Mouse (Mus musculus) limb, embryonic 12.5 days (tissue): ENCODE results near the gene Stim1. TPM values are rescaled to one million over a fixed set of nuclear protein-coding genes. Genes with fewer than 3 reads are reported as not detected.
"Not testable (repeated sequence)": the region's sequence is repeated elsewhere in the genome, so short reads cannot be mapped to it uniquely, and the experiment has no call there.

Experiments
- ATAC-seq: fragments of 200-750 bp; cut with Nextera tagmentation; 2 replicates; pipeline ENCODE4 v1.8.0; 2017; ENCODE audit warnings: low read depth, moderate TSS enrichment; ENCODE audit not compliant: insufficient number of reproducible peaks, insufficient read depth, low FRiP score, low TSS enrichment
- H3K27ac ChIP-seq: fragments of 300-500 bp; sonication (generic); 2 replicates; pipeline ENCODE4 v1.5.1; 2016; ENCODE audit warnings: mild to moderate bottlenecking, moderate library complexity
- H3K27me3 ChIP-seq: fragments of 300-500 bp; sonication (generic); 2 replicates; pipeline ENCODE4 v1.6.1; 2016; ENCODE audit warnings: mild to moderate bottlenecking, moderate library complexity
- H3K36me3 ChIP-seq: fragments of 300-500 bp; sonication (generic); 2 replicates; pipeline ENCODE4 v1.6.1; 2016; ENCODE audit warnings: mild to moderate bottlenecking, moderate library complexity
- H3K4me1 ChIP-seq: fragments of 300-500 bp; sonication (generic); replicated peaks from 2 replicates; pipeline ENCODE4 v1.6.1; 2016
- H3K4me2 ChIP-seq: fragments of 300-500 bp; sonication (generic); 2 replicates; pipeline ENCODE4 v1.6.1; 2016; ENCODE audit warnings: mild to moderate bottlenecking, moderate library complexity
- H3K4me3 ChIP-seq: fragments of 300-500 bp; sonication (generic); replicated peaks from 2 replicates; pipeline ENCODE4 v1.5.1; 2016; ENCODE audit warnings: mild to moderate bottlenecking
- H3K9ac ChIP-seq: fragments of 300-500 bp; sonication (generic); replicated peaks from 2 replicates; pipeline ENCODE4 v1.6.1; 2016; ENCODE audit warnings: mild to moderate bottlenecking, moderate library complexity
- H3K9me3 ChIP-seq: fragments of 300-500 bp; sonication (generic); 2 replicates; pipeline ENCODE4 v1.6.1; 2016; ENCODE audit warnings: mild to moderate bottlenecking, moderate library complexity
- WGBS: fragments of 180-500 bp; shearing (Covaris S2); methylation state at CpG from one replicate; pipeline ENCODE4 v1.1.7; 2016; 5-methylcytosine and 5-hydroxymethylcytosine counted together
- polyA plus RNA-seq: library from polyadenylated mRNA; unstranded; fragments of >200 nt; fragmentation: Nextera tagmentation; extraction: Ambion mirVana; gene quantifications from 2 replicates; pipeline ENCODE4 v1.2.1, GENCODE M21; 2016

The Stim1 gene
- polyA plus RNA-seq, 1 experiment from 2014 or later = 17.7 TPM

DNA sequence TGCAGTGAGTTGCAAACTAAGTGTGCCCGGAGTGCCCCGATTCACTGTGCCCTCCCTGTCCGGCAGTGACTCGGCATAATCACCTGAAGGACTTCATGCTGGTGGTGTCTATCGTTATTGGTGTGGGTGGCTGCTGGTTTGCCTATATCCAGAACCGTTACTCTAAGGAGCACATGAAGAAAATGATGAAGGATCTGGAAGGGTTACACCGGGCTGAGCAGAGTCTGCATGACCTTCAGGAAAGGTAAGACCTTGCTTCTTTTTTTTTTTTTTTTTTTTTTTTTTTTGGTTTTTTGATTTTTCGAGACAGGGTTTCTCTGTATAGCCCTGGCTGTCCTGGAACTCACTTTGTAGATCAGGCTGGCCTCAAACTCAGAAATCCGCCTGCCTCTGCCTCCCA is 147.7 kb downstream of the Stim1 start:
- not testable (repeated sequence) for H3K36me3 ChIP-seq, H3K27me3 ChIP-seq, H3K4me2 ChIP-seq, H3K27ac ChIP-seq, H3K9me3 ChIP-seq, H3K9ac ChIP-seq, H3K4me1 ChIP-seq, H3K4me3 ChIP-seq, ATAC-seq
- WGBS = 91% methylated on average over 9 of the region's 9 CpGs

DNA sequence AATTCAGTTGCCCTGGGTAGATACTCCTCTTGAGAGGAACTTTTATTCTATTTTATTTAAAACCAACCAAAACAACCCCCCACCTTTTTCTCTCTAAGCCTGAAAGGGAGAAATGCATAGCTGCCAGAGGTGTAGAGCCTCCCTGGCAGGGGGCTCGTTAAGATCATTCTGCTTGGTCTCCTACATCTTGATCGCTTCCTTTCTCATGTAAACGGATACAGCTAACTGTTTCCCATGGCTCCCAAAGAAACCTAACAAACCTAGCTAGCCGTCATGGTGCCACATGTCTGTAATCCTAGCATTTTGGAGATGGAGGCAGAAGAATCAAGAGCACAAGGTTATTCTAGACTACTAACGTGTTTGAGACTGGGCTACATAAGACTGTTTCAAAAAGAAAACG is 148.2 kb downstream of the Stim1 start:
- no peak overlapping the region for H3K4me3 ChIP-seq
- no peak for ATAC-seq
- no peak overlapping the region for H3K27ac ChIP-seq
- H3K27me3 ChIP-seq = no peaks in the 10 kb centered on the region
- no peak overlapping the region for H3K4me2 ChIP-seq
- no peaks in the 10 kb centered on the region for H3K9me3 ChIP-seq
- 44% methylated on average over 6 of the region's 6 CpGs for WGBS
- no peaks in the 10 kb centered on the region for H3K4me1 ChIP-seq
- H3K9ac ChIP-seq = no peak overlapping the region
- H3K36me3 ChIP-seq = no peaks in the 10 kb centered on the region

- peak; percentile 52; the same call in 1 of the 2 replicates for ATAC-seq
These were observed 149.8 kb downstream of the Stim1 start for GRCm38 (mm10) chr7:102417398-102417797.

GRCm38 (mm10) chr7:102422036-102422435 is 154.4 kb downstream of the Stim1 start:
- Histone ChIP-seq H3K4me3 (no peak overlapping the region), H3K4me1 (0 out of 2 replicates have a peak, but pooled peaks cover 5% of the 10 kb centered on the region), H3K9me3 (no peaks in the 10 kb centered on the region), H3K36me3 (no peaks in the 10 kb centered on the region), H3K4me2 (no peak overlapping the region), H3K27ac (no peak overlapping the region), H3K9ac (no peak overlapping the region), H3K27me3 (no peaks in the 10 kb centered on the region)
- ATAC-seq = no peak
- WGBS = 87% methylated on average over 2 of the region's 2 CpGs

More at GRCm38 (mm10) chr7:102417398-102417797, 149.8 kb downstream of the Stim1 start:
- Histone ChIP-seq H3K9me3 (no peaks in the 10 kb centered on the region), H3K27me3 (no peaks in the 10 kb centered on the region), H3K4me1 (no peaks in the 10 kb centered on the region), H3K4me2 (no peak overlapping the region), H3K4me3 (no peak overlapping the region), H3K36me3 (no peaks in the 10 kb centered on the region), H3K9ac (no peak overlapping the region), H3K27ac (no peak overlapping the region)
- WGBS = 11% methylated on average over 4 of the region's 4 CpGs

- H3K9me3 ChIP-seq = no peaks in the 10 kb centered on the region
- no peak overlapping the region for H3K9ac ChIP-seq
- H3K27me3 ChIP-seq = no peaks in the 10 kb centered on the region
- H3K36me3 ChIP-seq = peaks cover 4% of the 10 kb centered on the region; the same call in 1 of the 2 replicates
- no peak overlapping the region for H3K27ac ChIP-seq
- 0 out of 2 replicates have a peak, but pooled peaks cover 5% of the 10 kb centered on the region for H3K4me1 ChIP-seq
- WGBS = 52% methylated on average over 6 of the region's 6 CpGs
- no peak overlapping the region for H3K4me2 ChIP-seq
- no peak for ATAC-seq
- H3K4me3 ChIP-seq = no peak overlapping the region
These were observed 158.5 kb downstream of the Stim1 start for GRCm38 (mm10) chr7:102425933-102426685.

DNA sequence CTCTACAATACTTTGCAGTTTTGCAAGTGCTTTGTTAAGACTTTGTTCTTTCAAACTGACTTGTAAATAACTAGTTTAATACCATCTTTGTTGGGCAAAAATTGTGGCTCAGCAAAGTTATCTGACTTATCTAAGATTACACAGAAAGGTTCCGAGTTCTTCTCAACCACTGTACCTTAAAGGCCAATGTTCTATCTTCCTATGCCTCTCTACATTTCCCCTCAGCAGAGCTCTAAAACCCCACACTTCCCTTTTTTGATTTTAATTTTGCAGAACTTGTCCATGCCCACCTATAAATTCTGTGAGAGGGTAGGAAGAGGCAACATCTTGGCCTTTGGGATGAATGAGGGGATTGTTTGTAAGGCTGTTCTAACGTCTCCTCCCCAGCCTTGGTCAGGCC is 166.7 kb downstream of the Stim1 start:
- Histone ChIP-seq H3K9me3 (no peaks in the 10 kb centered on the region), H3K4me3 (no peak overlapping the region), H3K9ac (no peak overlapping the region), H3K4me1 (no peaks in the 10 kb centered on the region), H3K27ac (no peak overlapping the region), H3K4me2 (no peak overlapping the region), H3K27me3 (peaks cover 11% of the 10 kb centered on the region), H3K36me3 (peaks cover 5% of the 10 kb centered on the region; the same call in 1 of the 2 replicates)
- no peak for ATAC-seq
- 84% methylated on average over 2 of the region's 2 CpGs for WGBS

- WGBS = 53% methylated on average over 15 of the region's 15 CpGs
- H3K9ac ChIP-seq = no peak overlapping the region
- peak; percentile 27 for ATAC-seq
- H3K4me2 ChIP-seq = peak overlapping the region; percentile 62
- peaks cover 18% of the 10 kb centered on the region for H3K36me3 ChIP-seq
- peaks cover 11% of the 10 kb centered on the region; the same call in 1 of the 2 replicates for H3K27me3 ChIP-seq
- H3K9me3 ChIP-seq = no peaks in the 10 kb centered on the region
- H3K4me1 ChIP-seq = peaks cover 20% of the 10 kb centered on the region
- H3K27ac ChIP-seq = peak overlapping the region; percentile 69; the same call in 1 of the 2 replicates
- H3K4me3 ChIP-seq = peak overlapping the region; percentile 79
These were observed 173.4 kb downstream of the Stim1 start for GRCm38 (mm10) chr7:102440822-102441656.

DNA sequence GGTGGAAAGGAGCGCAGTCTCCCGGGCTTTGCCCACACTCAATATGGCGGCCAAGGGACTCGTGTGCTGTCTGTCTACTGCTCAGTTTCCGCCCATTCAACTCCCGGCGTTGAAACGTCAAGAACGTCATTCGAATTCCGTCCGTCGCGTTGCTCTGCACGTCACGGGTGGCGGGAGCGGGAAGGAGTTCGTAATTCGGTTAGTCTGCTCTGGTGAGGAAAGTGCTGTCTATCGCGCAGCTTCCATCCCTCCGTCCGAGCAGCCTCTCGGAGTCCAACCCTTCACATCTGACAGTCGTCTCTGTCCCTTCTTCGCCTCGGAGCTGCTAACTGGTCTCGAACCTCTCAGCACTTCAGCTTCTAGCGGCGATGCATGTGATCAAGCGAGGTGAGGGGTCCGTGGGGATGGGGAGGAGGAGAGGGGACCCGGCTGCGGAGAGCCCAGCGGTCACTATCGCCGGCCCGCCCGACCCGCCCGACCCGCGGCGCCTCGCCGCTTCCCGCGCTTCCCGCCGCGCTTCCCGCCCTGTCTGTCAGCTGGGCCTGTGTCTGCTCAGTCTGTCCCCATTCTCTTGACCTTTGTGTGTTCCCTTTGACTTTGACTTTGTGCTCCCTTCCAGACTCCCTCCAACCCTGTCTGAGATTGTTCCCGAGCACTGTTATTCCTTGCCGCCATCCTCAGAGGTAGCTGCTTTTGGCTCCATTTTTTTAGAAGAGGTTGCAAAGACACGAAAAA is 174.2 kb downstream of the Stim1 start, which contains the start of gene Rrm1:
TSS of gene Rrm1 (plus strand) at position 39 of the 735 bp plus-strand sequence.
- ATAC-seq = peak; percentile 98
- H3K9me3 ChIP-seq = no peaks in the 10 kb centered on the region
- peaks cover 25% of the 10 kb centered on the region for H3K36me3 ChIP-seq
- peak within 1 kb of the TSS; percentile 92 for H3K9ac ChIP-seq
- H3K4me3 ChIP-seq = peak within 1 kb of the TSS; percentile 79
- H3K4me2 ChIP-seq = peak within 1 kb of the TSS; percentile 62
- whole genome bisulfite sequencing = under 1% methylated on average over 56 of the region's 56 CpGs
- H3K27ac ChIP-seq = peak within 1 kb of the TSS; percentile 91
- H3K27me3 ChIP-seq = peaks cover 11% of the 10 kb centered on the region; the same call in 1 of the 2 replicates
- H3K4me1 ChIP-seq = peaks cover 20% of the 10 kb centered on the region

- Histone ChIP-seq H3K27ac (peak overlapping the region; percentile 91), H3K9me3 (no peaks in the 10 kb centered on the region), H3K27me3 (peaks cover 8% of the 10 kb centered on the region; the same call in 1 of the 2 replicates), H3K9ac (peak overlapping the region; percentile 92), H3K36me3 (peaks cover 30% of the 10 kb centered on the region), H3K4me1 (peaks cover 20% of the 10 kb centered on the region), H3K4me3 (peak overlapping the region; percentile 79), H3K4me2 (peak overlapping the region; percentile 62)
- WGBS = 3% methylated on average over 4 of the region's 4 CpGs
- no peak for ATAC-seq
These were observed 174.8 kb downstream of the Stim1 start for GRCm38 (mm10) chr7:102442432-102442831.

DNA sequence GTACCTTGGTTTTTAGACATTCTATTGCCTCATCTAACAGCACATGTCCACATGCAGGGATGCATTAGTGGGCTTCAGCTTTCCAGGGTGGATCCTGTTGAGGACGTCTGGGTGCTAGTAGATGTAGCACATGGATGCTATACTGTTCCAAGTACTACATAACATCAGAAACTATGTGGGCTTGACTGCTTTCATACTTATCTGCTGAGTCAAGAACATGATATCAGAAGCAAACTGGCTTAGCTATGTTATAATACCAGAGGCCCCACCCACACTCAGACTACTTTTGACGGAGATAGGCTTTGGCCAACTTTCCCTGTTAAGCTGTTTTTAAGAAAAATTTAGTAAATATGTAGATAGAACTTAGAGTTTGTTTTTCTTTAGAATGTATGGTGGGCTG is 176.7 kb downstream of the Stim1 start:
- no peak overlapping the region for H3K27ac ChIP-seq
- H3K4me1 ChIP-seq = peaks cover 20% of the 10 kb centered on the region
- no peak overlapping the region for H3K4me2 ChIP-seq
- peaks cover 48% of the 10 kb centered on the region for H3K36me3 ChIP-seq
- WGBS = 86% methylated on average over 2 of the region's 2 CpGs
- no peaks in the 10 kb centered on the region for H3K9me3 ChIP-seq
- no peaks in the 10 kb centered on the region for H3K27me3 ChIP-seq
- ATAC-seq = no peak
- H3K4me3 ChIP-seq = no peak overlapping the region
- no peak overlapping the region for H3K9ac ChIP-seq
